Mouse (Mus musculus) cortical plate, adult 2 months (tissue): Measurements from ENCODE around the gene Bcar1. TPM values are rescaled to one million over a fixed set of nuclear protein-coding genes. Genes with fewer than 3 reads are reported as not detected.

ENCODE experiments used
- H3K27ac ChIP-seq: fragments of 200-500 bp; 2 replicates; pipeline ENCODE4 v1.5.1; 2012; ENCODE audit warnings: low read length, control low read depth, inconsistent platforms; ENCODE audit not compliant: insufficient read depth
- H3K4me1 ChIP-seq: fragments of 200-500 bp; 2 replicates; pipeline ENCODE4 v1.6.1; 2011; ENCODE audit warnings: low read length; ENCODE audit not compliant: control insufficient read depth, insufficient read depth
- H3K4me3 ChIP-seq: fragments of 200-500 bp; 2 replicates; pipeline ENCODE4 v1.5.1; 2011; ENCODE audit warnings: mild to moderate bottlenecking, low read length, control low read depth; ENCODE audit not compliant: insufficient read depth
- CTCF ChIP-seq: fragments of 200-500 bp; IDR thresholded peaks from 2 replicates; pipeline ENCODE4 v1.5.1; 2011; ENCODE audit warnings: mild to moderate bottlenecking, control low read depth, low read length; ENCODE audit not compliant: insufficient read depth; ENCODE audit errors: extremely low read depth
- POLR2A ChIP-seq: fragments of 200-500 bp; IDR thresholded peaks from 2 replicates; pipeline ENCODE4 v1.6.1; 2011; ENCODE audit warnings: mild to moderate bottlenecking, low read length, control low read depth; ENCODE audit not compliant: insufficient read depth; ENCODE audit errors: extremely low read depth
- polyA plus RNA-seq: library from polyadenylated mRNA; depleted of rRNA; stranded (reverse); fragments of >200 nt; gene quantifications from 2 replicates; pipeline ENCODE4 v1.2.3, GENCODE M21; 2012

Bcar1 gene
- polyA plus RNA-seq, 1 experiment: 56.5 TPM

DNA sequence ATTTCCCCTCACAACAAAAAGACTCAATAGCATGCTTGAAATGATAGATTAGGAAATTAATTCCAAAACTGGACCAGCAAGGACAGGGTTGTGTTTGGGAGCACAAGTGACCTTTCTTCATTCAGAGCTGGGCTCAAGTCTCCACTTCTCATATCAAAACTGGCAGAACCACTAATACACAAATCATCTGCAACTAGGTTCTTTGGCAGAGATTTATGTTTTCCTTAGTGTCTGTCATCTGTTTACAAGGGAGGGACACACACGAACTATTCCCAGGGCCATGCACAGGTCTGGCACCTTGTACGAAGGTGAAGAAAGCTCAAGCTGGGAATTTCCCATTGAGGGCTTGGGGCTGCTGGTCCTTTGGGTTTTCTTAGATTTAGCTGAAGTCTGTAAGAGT is 38.6 kb upstream of the Bcar1 start:
- TF ChIP-seq CTCF (no peak), POLR2A (no peak)
- H3K4me1 ChIP-seq: peaks cover under 1% of the 10 kb centered on the region
- no peak overlapping the region for H3K27ac ChIP-seq
- no peak overlapping the region for H3K4me3 ChIP-seq

GRCm38 (mm10) chr8:111780697-111781424 is 37.3 kb upstream of the Bcar1 start:
- TF ChIP-seq CTCF (no peak), POLR2A (no peak)
- Histone ChIP-seq H3K4me3 (no peak overlapping the region), H3K27ac (no peak overlapping the region), H3K4me1 (no peaks in the 10 kb centered on the region)

DNA sequence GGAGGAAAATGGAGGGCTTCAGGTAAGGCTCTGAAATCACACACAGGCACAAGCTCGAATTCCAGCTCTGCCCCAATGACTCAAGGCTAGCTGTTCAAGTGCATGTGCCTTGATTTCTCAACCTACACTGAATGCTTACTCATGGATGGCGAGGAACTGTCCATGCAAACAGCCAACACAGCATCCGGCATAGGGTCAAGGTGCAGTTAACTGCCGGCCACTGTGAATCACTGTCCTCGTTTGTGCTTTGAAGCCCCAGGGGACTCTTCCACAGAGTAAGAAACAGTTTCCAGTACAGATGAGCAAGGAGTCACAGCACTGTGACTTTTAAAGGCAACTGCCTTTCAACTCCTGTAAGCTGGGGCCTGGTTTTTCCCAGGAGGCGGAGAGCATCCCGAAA is 36.1 kb upstream of the Bcar1 start:
- Histone ChIP-seq H3K4me3 (no peak overlapping the region), H3K27ac (no peak overlapping the region)
- TF ChIP-seq CTCF: no peak
- TF ChIP-seq POLR2A: no peak

DNA sequence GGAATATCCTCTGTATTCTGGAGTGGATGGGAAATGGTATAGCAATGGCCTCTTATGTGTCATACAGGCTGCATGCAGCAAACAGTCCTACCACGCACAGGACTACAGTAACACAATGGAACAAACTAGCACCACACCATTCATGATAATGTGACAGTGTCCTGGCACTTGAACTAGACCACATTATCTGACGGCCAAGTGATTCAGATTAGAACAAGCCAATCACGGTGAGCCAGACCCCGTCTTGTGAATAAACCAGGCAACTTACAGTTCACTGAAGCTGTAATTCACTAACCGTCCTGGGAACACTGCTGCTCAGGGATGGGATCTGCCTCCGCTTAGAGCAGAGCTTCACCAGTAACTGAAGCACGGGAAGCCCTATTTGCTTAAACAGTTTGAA is 35.2 kb upstream of the Bcar1 start:
- TF ChIP-seq CTCF (no peak), POLR2A (no peak)
- Histone ChIP-seq H3K4me1 (no peaks in the 10 kb centered on the region), H3K4me3 (no peak overlapping the region), H3K27ac (no peak overlapping the region)

More for the DNA sequence above, 36.1 kb upstream of the Bcar1 start:
- no peaks in the 10 kb centered on the region for H3K4me1 ChIP-seq

- Histone ChIP-seq H3K27ac (no peak overlapping the region), H3K4me3 (no peak overlapping the region), H3K4me1 (no peaks in the 10 kb centered on the region)
- TF ChIP-seq CTCF (no peak), POLR2A (no peak)
These were observed 32.9 kb upstream of the Bcar1 start for GRCm38 (mm10) chr8:111776492-111776891.

DNA sequence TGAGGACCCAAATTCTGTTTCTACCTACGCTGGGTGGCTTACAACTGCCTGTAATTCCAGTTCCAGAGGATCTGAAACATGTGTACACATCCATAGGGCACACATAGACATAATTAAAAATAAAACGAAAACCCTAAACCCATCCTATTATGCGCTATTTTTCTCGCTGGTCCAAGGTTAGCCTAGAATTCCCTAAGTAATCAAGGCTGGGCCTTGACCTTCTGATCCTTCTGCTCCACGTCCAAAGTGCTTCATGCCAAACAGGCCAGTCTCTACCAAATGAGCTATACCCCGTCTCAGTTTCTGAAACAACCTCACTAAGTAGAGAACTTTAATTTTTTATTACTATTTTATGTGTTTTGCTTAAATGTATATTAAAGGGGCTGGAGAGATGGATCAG is 32.2 kb upstream of the Bcar1 start:
- Histone ChIP-seq H3K27ac (no peak overlapping the region), H3K4me1 (no peaks in the 10 kb centered on the region), H3K4me3 (no peak overlapping the region)
- TF ChIP-seq POLR2A: no peak
- no peak for TF ChIP-seq CTCF

DNA sequence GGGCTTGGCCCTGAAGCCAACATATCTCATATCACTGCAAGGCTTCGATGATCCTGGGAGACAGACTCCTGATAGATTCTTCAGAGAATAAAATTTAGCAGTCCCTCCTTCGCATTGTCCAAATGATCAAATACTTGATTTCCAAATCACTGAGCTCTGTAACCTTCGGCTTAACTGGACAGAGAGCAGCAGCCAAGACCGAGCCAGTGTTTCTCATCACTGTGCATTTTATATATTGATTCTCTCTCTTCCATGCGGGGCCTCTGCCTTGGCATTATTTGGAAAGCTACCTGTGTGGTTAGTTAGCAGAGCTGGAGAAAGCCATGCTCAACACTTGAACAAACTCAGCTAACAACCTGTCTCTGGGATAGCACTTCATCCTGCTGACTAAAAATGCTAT is 29.9 kb upstream of the Bcar1 start:
- no peak overlapping the region for H3K27ac ChIP-seq
- H3K4me1 ChIP-seq: no peaks in the 10 kb centered on the region
- H3K4me3 ChIP-seq: no peak overlapping the region
- no peak for TF ChIP-seq CTCF
- TF ChIP-seq POLR2A: no peak

GRCm38 (mm10) chr8:111773057-111773456 is 29.4 kb upstream of the Bcar1 start:
- no peak for TF ChIP-seq POLR2A
- H3K27ac ChIP-seq: no peak overlapping the region
- H3K4me3 ChIP-seq: no peak overlapping the region
- H3K4me1 ChIP-seq: no peaks in the 10 kb centered on the region

- TF ChIP-seq CTCF: no peak
- TF ChIP-seq POLR2A: no peak
- Histone ChIP-seq H3K27ac (no peak overlapping the region), H3K4me3 (no peak overlapping the region), H3K4me1 (no peaks in the 10 kb centered on the region)
These were observed 28.5 kb upstream of the Bcar1 start for GRCm38 (mm10) chr8:111772083-111772482.

DNA sequence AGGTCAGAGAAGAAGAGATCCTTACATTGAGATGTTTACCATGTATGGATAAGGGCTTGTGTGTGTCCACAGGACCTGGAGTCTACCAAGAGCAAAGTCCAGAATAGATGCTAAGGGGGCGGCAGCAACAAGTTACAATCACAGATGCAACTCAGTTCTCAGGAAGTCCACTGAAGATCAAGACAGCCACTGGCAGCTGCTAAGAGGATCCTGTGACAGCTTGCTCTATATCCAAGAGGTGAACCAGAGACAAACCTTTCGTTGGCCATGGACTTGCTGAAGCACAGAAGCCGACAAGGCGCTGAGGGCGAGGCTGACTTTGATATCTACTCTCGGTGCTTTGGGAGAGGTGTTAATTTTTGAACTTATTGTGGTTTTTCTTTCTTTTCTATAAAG is 28.0 kb upstream of the Bcar1 start:
- Histone ChIP-seq H3K27ac (no peak overlapping the region), H3K4me1 (no peaks in the 10 kb centered on the region), H3K4me3 (no peak overlapping the region)
- no peak for TF ChIP-seq POLR2A
- no peak for TF ChIP-seq CTCF
